Mouse (Mus musculus) kidney, adult 8-10 months (tissue): ENCODE results near the gene Gm49405.

Source experiments
- DNase-seq, 2 experiments: peaks; one replicate each; pipeline ENCODE4 v3.0.0; 2022

The Gm49405 gene

DNA sequence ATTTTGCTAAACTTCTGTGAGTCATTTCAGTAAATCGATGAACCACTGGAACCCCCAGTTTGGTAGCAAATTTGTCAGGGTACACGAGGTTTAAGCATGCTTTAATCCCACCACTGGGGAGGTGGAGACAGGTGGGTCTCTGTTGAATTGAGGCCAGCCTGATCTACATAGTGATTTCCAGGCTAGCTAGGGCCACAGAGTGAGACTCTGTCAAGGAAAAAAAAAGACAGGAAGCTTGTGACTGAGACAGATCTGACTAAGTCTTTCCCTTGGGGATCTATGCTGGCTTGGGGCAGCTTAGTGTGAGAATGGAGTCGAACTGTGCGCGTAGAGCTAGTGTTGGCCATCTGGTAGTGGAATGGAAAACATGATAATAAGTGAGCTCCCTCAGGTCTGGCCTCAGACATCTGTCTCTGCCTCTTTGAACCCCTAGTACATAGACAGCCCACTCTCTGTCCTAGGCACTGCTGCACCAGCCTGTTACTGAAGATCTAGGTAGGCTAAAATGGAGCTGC, 52.1 kb downstream of the Gm49405 start:
- DNase-seq: no peak

DNA sequence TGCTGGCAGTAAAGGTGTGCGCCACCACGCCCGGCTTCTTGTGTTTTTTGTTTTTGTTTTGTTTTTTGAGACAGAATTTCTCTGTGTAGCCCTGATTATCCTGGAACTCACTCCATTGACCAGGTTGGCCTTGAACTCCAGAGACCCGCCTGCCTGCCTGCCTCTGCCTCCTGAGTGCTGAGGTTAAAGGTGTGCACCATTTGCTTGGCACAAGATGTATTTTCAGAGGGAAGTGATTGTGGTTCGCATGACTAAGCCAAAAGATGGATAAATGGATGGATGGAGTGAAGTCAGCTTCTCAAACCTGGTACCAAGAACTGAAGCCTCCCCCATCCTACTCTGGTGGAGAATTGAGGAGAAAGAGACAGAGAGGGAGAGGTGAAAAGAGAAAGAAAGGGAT, 54.2 kb downstream of the Gm49405 start:
- no peak for DNase-seq
